Mouse (Mus musculus): ENCODE measurements around the gene Smyd2.

Smyd2 gene

GRCm38 (mm10) chr1:189917126-189917500 is 5.0 kb downstream of the Smyd2 start:
- DNase-seq, result no peak

- no peak for DNase-seq
These were observed 5.6 kb downstream of the Smyd2 start for GRCm38 (mm10) chr1:189916422-189917125.

- DNase-seq, result no peak
These were observed 8.9 kb downstream of the Smyd2 start for GRCm38 (mm10) chr1:189913093-189913760.

- DNase-seq, result peak in 1 of 2 experiments; percentile 43
These were observed 11.3 kb downstream of the Smyd2 start for GRCm38 (mm10) chr1:189910685-189911345.

- DNase-seq, result no peak
These were observed 19.0 kb downstream of the Smyd2 start for GRCm38 (mm10) chr1:189903169-189903568.

GRCm38 (mm10) chr1:189902413-189902812 is 19.8 kb downstream of the Smyd2 start:
- DNase-seq, result peak; percentile 48 to 55

- no peak for DNase-seq
These were observed 22.6 kb downstream of the Smyd2 start for GRCm38 (mm10) chr1:189899526-189899925.

- DNase-seq, result no peak
These were observed 23.5 kb downstream of the Smyd2 start for GRCm38 (mm10) chr1:189898708-189899107.

GRCm38 (mm10) chr1:189897861-189898260 is 24.3 kb downstream of the Smyd2 start:
- DNase-seq, result no peak

GRCm38 (mm10) chr1:189894191-189894590 is 28.0 kb downstream of the Smyd2 start:
- DNase-seq, result peak in 1 of 2 experiments; percentile 18

- DNase-seq, result no peak
These were observed 33.4 kb downstream of the Smyd2 start for GRCm38 (mm10) chr1:189888749-189889148.

- DNase-seq, result peak; percentile 83 to 87
These were observed 34.6 kb downstream of the Smyd2 start for GRCm38 (mm10) chr1:189887518-189887917.

- peak in 1 of 2 experiments; percentile 26 for DNase-seq
These were observed 36.2 kb downstream of the Smyd2 start for GRCm38 (mm10) chr1:189885975-189886374.

- peak; percentile 90 to 91 for DNase-seq
These were observed 37.2 kb downstream of the Smyd2 start for GRCm38 (mm10) chr1:189884951-189885350.

GRCm38 (mm10) chr1:189883531-189884170 is 38.5 kb downstream of the Smyd2 start:
- DNase-seq, result peak; percentile 59 to 77

GRCm38 (mm10) chr1:189882886-189883285 is 39.3 kb downstream of the Smyd2 start:
- DNase-seq, result peak; percentile 62 to 76

- peak; percentile 32 to 51 for DNase-seq
These were observed 41.4 kb downstream of the Smyd2 start for GRCm38 (mm10) chr1:189880745-189881144.

- DNase-seq, result peak; percentile 70 to 72
These were observed 42.2 kb downstream of the Smyd2 start for GRCm38 (mm10) chr1:189879965-189880364.

GRCm38 (mm10) chr1:189879212-189879611 is 43.0 kb downstream of the Smyd2 start:
- no peak for DNase-seq

- DNase-seq, result no peak
These were observed 46.0 kb downstream of the Smyd2 start for GRCm38 (mm10) chr1:189876162-189876561.

GRCm38 (mm10) chr1:189875439-189875861 is 46.7 kb downstream of the Smyd2 start:
- no peak for DNase-seq

GRCm38 (mm10) chr1:189873591-189873990 is 48.6 kb downstream of the Smyd2 start:
- no peak for DNase-seq

- no peak for DNase-seq
These were observed 50.1 kb downstream of the Smyd2 start for GRCm38 (mm10) chr1:189872050-189872449.

All from cerebellum, postnatal 25 days (tissue).